Mouse (Mus musculus): Measurements from ENCODE around the gene Rab42.

GRCm38 (mm10) chr4:132291056-132291455 lies 12.1 kb downstream of the Rab42 start:
- no peak for TF ChIP-seq POLR2A (IDR thresholded peaks at IDR 0.05; ENCODE audit: control insufficient read depth, low read depth, low read length)
- TF ChIP-seq CTCF (IDR thresholded peaks at IDR 0.05; ENCODE audit: control insufficient read depth, insufficient read depth, insufficient replicate concordance, low read depth, low read length), result no peak
